Mouse (Mus musculus) G1E (cell line): ENCODE measurements around the gene Pfn1.

Experiments used
- CTCF ChIP-seq: IDR thresholded peaks from 2 replicates; pipeline ENCODE4 v1.5.1; 2012; ENCODE audit warnings: low read depth, low read length, inconsistent platforms, mixed read lengths
- TAL1 ChIP-seq: conservative IDR thresholded peaks from 2 replicates; pipeline ENCODE4 v1.6.1; 2012; ENCODE audit warnings: low read depth, low read length, inconsistent platforms, mixed read lengths

DNA sequence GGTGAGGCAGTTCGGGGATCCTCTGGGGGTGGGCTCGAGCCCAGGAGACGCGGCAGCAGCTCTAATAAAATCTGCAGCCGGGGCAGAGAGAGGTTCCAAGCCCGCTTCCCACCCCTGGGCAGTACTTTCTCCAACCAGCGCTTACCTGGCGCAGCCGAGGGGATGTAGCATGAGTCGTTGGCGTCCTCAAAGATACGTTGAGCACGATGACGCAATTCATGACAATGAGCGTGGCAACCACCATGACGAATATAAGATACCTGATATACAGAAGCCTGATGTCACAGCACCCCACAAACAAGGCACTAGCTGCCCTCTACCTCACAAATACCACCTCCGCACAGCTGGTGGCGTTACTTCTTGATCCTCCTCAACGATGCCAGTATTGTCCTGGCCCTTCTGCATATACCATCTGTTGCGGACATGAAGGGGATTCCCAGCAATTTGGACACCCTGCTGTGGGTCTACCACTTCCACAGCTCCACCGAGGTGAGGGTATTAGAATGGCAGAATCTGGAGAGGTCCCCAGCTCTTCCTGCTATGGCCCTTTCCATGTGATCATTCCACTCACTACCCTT, 38.8 kb downstream of the Pfn1 start, which contains the start of gene 4930544D05Rik:
- TF ChIP-seq CTCF (no peak), TAL1 (no peak)
